Mouse (Mus musculus) heart, postnatal 0 days (tissue): Measurements from ENCODE around the gene Gm9821.

Source experiments
- CTCF ChIP-seq: IDR thresholded peaks from 2 replicates; pipeline ENCODE4 v1.5.1; 2016; ENCODE audit warnings: antibody characterized with exemption, control low read depth, low read depth
- EP300 ChIP-seq: IDR thresholded peaks from 2 replicates; pipeline ENCODE4 v1.6.1; 2016; ENCODE audit warnings: antibody characterized with exemption, low read depth

GRCm38 (mm10) chr2:91930761-91931291 lies 14.7 kb upstream of the Gm9821 start:
- TF ChIP-seq CTCF (no peak), EP300 (no peak)
